Mouse (Mus musculus) gastrocnemius, adult 8-10 months (tissue): ENCODE data around the gene Cog5. TPM values are rescaled to one million over a fixed set of nuclear protein-coding genes. Genes with fewer than 3 reads are reported as not detected.

Experiments used
- DNase-seq, 2 experiments: peaks; one replicate each; pipeline ENCODE4 v3.0.0; 2022; ENCODE audit warnings: low spot score in 2 of 2
- total RNA-seq, 4 experiments: library from RNA; stranded (reverse); gene quantifications; 2 replicates each; pipeline ENCODE4 v1.2.4; 2022

Cog5 gene
- total RNA-seq, 4 experiments from 2014 or later, result 33.3 to 44.0 (median 36.5) TPM

DNA sequence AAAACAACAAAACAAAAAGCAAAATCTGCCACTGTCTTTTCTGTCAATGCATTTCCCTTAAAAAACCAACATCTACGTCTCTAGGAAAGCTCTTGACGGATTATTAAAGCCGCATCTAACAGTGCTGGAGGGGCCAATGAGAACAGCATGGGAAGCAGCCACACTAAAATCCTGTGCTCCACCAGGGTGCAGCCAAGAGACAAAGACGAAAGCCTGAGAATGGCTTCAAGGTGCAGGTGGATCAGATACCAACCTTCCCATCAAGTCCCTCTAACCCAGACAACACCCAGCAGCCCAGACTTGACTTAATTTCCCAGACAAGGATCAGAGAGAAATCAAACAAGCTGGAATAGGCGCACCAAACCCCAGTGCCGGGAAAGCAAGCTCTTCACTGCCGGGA is 321.9 kb downstream of the Cog5 start:
- DNase-seq, result no peak

DNA sequence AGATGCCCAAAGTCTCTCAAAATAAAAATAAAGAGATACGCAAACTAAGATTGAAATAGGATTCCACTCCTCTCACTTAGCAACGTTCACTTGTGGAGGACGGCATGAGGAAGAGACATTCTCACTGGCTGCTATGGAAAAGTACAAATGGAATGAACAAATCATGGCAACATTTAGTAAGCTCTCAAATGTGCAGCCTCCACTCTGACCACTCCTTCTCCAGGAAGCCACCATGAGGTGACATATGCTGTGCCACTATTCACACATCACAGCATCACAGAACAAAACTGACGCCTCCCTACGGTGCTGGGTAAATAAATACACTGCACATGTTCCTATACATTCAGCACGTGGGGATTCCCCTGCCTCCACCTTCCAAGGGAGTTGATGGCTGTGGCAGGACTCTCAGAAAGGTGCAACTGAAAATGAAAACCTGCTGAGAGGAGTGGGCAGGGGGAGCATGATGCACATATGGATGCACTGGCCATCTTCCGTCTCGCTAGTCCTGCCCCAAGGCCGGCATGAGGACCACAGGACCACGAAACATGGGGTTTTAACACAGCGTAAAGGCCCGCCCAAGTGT is 323.0 kb downstream of the Cog5 start:
- DNase-seq, result no peak

DNA sequence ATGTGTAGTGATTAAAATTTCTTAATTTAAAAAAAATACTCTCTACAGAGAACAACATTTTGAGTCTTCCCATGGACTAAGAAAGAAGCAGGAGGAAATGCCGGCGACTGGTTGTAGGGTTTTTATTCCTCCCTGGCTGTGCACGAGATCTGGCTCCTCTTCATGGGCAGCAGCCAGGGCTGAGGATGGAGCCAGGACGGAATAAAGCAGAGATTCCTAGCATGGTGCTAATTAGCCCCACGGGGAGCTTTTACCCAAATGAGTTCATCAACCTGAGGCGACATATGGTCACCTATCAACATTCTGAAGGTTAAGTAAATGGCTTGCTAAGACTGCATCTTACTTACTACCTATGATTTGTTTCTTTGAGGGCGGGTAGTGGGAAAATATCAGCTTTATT is 328.6 kb downstream of the Cog5 start:
- DNase-seq, result no peak

DNA sequence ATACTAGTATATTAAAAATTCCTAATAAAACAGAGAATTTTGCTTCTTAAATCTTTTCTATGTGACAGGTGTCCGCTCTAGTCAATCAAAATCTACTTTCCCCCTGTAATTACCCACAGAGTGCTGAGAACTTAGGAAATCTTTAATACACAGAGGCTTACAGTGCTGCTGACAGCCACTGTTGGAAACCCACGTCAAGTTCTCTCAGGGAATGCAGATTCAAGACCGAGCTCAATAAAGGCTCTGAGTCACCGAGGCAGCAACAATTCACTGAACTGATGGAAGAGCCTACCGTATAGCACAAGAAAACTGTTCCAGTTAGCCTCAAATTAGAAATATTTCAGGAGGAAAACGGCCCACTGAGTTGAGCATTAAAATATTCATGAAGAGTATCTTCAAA is 329.1 kb downstream of the Cog5 start:
- DNase-seq, result no peak

DNA sequence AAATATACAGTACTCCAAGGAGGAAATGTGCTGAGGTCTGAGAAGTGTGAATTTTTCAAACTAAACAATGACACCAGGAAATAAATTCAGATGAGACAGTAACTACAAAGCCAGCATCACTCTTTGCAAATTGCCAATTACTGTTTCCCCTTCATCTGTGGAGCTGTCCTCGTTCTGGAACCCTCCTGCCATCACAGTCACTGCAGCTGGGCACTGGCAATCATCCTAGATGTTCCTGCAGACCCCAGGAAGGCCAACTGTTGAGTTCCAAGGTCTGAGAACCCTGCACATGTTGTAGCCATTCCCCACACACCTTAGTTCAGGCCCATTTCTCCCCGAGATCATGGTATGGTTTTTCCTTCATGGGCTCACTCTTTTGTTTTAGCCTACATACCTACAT is 329.5 kb downstream of the Cog5 start:
- DNase-seq, result no peak

DNA sequence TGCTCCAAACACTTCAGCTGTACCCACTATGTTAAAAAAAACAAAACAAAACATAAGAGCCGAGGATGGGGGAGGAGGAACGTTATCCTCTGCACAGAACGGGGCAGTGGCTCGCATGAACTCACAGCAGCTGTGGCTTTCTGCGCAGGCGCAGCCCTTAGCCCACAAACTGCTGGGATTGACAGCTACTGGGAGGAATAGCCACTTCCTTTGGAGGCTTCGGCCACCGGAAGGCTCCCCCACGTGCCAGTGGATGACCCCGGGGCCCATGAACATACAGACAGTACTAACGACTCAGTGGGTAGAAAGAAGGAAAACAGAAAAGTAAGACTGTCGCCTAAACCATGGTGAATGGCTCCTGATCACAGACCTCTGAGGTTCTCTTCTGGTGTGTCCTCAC is 330.0 kb downstream of the Cog5 start:
- no peak for DNase-seq

DNA sequence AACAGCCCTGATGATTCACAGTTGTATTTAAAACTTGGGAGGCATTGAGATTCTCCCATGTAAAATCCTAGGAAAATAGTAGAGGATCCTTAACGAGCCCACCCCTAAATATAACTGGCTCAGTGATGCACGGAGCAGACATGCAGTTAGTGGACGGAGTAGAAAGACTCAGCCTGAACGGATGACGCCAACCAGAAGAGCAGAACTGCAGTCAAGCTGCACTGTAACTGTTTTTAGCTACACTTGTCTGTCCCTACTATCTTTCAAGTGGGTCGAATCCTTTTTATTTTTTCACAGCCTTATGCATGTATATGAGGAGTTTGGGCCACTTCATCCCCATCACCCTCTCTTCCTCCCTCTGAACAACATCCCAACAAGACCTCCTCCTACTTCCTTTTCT is 331.1 kb downstream of the Cog5 start:
- no peak for DNase-seq

DNA sequence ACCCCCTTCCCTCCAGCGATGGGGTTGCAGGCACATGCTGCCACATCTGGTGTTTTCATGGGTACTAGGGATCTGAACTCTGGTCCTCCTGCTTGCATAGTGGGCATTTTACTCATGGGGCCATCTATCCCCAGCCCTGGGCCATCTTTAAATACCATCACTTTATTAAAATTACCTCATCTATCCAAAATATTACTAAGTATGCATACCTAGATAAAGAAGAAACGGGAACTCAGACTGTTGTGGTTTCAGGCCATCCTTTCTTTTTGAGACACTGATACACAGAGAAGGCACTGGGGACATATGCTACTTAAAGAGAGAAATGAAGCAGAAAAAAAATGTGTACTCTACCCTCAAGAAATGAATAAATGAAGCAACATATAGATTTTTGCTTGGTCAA is 331.8 kb downstream of the Cog5 start:
- DNase-seq, result no peak

Other genes with a start within 250 kb of the Cog5 start
- gene Cbll1, start 155.3 kb upstream of the Cog5 start, total RNA-seq, result 10 to 100 TPM in 3 of 4 experiments, 1 to 10 TPM in 1; 9.7 to 14.7 (median 12.0) TPM
- gene Slc26a4, start 94.9 kb upstream of the Cog5 start, total RNA-seq, result not detected
- gene Bcap29, start 20.2 kb upstream of the Cog5 start, total RNA-seq, result 10 to 100 TPM; 25.1 to 30.6 (median 27.9) TPM
- gene Dus4l, start within 50 bp of the Cog5 start, total RNA-seq, result 1 to 10 TPM; 3.7 to 5.4 (median 4.6) TPM
- gene Gpr22, start 59.1 kb downstream of the Cog5 start, total RNA-seq, result not detected